Mouse (Mus musculus): ENCODE measurements around the gene Clca3b.

DNA sequence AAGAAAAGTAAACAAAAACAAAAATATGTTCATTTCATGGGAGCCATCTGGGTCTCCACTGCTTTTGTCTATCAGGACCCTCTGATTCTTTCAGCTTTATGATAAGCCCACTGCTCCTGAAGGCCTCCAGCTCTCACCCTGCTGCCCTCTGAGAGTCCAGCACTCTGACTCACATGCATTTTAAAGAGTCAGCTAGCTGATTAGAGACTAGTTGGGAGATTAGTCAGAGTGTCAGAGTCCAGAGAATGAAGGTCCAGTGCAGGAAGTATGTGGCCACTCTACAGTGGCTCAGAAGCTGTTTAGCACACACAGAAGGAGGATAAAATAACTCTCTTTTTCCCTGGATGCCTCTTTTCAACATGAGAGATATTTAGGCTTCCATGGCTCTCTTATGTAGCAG is 37.8 kb upstream of the Clca3b start:
- TF ChIP-seq CTCF (IDR thresholded peaks at IDR 0.05) (no peak), EP300 (IDR thresholded peaks at IDR 0.05; ENCODE audit: insufficient read depth, low read depth, low read length) (no peak)
